Mouse (Mus musculus): ENCODE data around the gene Nos1.
"Not testable (repeated sequence)": the region's sequence is repeated elsewhere in the genome, so short reads cannot be mapped to it uniquely, and the experiment has no call there.

Gene Nos1

DNA sequence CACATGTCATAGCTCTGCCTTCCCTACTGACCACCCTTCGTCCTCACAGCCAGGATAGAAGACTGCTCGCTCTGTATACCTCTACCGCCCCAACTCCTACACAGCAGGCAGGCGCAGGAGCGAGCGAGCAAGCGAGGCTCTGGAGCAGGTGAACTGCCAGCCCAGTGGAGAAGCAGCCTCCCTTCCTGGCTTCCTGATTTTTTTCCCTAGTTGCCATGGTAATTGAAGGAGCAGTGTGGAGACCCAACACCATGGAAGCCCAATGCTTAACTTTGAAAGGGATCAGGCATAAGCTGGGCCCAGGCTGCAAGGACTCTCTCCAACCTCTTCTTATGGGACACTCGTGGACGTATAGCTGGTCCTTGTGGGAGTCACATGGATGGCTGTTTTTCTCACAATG lies 59.4 kb downstream of the Nos1 start:
- DNase-seq (ENCODE audit: low spot score): no peak

DNA sequence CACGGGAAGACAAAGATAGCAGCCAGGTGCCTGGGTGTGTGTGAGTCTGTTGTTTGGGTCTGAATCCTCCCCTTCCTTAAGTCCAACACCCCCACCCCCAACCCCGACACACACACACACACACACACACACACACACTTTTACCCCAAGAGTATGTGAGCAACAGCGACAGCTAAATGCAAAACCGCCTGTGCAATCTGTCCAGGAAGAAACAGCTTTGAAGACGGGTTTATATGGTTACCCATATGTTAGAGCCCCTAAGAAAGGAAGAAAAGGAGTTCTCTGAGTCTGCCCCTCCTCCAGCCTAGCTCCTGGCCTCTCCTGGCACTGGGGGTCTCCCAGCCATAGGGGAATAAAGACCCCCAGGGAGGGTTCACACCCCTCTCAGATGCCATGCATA lies 60.2 kb downstream of the Nos1 start:
- no peak for DNase-seq (ENCODE audit: low spot score)

DNA sequence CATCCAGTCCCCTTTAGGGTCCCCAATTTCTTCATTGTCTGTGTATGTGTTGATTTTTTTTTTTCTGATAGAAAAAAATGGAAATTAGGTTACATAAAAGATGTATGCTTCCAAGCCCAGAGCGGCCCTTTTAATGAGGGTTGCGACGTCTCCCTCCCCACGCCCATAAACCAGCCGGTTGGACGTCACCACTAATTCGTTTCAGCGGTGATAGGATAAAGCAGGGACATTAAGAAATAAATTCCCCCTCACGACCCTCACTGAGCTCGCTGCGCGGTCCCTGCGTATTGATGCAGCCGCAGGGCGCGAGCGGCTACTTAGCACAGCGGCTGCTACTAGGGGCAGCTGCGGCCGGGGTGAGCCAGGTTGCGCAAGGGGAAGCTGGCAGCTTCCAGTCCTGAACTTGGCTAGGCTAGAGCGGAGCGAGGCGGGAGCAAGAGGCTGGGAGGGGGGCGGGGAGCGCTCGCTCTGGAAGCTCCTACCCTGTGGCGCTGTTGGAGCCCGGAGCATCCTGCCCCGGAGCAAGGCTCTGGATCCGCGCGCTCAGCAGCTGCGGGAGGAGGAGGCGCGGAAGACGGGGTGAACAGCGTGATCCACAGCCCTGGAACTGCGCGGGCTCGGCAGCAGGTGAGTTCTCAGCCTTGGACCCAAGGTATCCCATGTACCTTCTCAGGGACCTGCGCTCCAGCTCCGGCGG lies 61.0 kb downstream of the Nos1 start:
- no peak for DNase-seq (ENCODE audit: low spot score)

DNA sequence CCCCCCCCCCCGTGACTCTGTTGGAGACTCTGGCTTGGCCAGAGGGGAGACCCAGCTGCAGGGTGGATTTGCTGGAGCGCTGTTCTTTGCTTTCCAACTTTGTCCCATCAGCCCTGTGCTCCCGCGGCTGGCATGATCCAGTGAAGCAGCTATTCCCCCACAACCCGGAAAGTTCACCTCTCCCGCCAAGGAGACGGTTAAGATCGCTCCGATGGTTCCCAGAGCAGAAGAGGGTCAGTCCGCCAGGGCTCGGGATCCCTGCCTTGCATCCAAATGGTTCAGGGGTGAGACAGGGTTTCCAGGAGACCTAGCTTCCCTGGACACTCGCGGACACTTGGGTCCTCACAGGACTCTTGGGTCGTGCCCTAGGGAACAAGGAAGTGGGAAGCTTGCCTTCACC lies 61.9 kb downstream of the Nos1 start:
- DNase-seq (ENCODE audit: low spot score): no peak

DNA sequence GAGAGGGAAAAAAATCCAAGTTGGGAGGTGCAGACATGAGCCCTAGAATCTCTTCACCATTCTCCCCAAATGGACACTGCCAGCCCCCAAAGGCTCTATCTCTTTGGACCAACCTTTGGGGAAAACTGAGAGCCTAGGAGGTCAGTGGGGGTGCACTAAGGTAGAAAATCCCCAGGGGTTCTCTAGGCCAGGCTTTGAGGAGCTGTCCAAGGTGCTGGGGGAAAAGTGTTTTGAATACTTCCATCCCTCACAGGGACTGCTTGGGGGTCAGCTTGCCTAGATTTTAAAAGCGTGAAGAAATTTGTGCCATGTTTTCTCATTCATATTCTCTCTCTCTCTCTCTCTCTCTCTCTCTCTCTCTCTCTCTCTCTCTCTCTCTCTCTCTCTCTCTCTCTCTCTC lies 63.8 kb downstream of the Nos1 start:
- DNase-seq (ENCODE audit: low spot score): no peak

- no peak for DNase-seq (ENCODE audit: low spot score)
These were observed 69.6 kb downstream of the Nos1 start for GRCm38 (mm10) chr5:117850474-117850873.

DNA sequence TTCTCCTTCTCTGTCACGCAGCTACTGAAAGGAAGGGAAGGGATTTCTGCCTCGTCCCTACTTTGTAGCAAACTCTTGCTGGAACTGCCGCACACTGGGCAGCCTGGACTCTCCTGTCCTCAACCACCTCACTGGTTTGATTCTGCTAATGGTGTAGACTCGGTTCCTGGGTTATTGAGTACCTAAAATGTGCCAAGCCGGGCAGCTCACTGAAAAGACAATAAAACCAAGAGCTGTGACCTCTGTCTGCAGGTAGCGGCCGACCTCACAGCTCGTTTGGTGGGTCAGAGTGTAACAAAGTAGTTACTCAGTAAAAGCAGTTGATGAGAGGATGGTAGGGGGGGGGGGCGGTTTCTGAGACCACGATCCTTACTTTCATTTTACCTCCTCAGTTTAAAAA lies 72.9 kb downstream of the Nos1 start:
- no peak for DNase-seq (ENCODE audit: low spot score)

- DNase-seq (ENCODE audit: low spot score): no peak
These were observed 83.9 kb downstream of the Nos1 start for GRCm38 (mm10) chr5:117864588-117865300.

DNA sequence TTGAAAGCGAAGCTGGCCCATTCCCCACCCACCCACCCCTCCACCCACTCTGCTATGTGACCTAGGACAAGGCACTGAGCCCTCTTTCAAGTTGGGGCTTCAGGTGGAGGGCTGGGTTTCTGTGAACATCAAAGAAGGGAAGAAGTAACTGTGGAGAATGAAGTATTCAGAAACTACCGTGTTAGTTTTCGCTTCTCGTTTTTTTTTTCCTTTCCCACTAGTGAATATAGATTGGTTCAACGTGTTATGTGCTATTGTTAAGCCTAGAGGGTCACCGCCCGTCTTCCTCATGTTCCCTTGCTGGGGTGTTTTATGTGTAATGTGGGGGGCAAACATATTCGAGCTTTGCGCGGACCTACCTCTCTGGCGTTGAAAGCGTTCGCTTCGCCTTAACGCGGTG lies 85.0 kb downstream of the Nos1 start:
- DNase-seq (ENCODE audit: low spot score): no peak

DNA sequence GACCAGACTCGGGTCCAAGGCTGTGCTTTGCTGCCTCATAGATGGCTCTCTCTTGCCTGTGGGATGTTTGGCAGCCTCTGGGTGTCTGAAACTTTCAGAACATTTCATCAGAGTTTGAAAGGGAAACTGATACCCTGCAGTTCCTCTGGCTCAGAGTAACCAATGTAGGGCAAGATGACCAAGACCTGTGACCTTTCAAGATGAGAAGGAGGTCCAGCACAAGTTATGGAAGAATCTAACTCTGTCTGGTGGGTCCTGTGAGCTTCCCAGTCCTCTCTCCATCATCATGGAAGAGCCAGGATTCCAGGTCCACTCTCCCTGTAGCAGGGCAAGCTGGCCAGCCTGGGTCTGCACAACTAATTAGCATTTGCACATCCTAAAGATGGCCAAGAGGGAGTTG lies 90.8 kb downstream of the Nos1 start:
- DNase-seq (ENCODE audit: low spot score): no peak

- no peak for DNase-seq (ENCODE audit: low spot score)
These were observed 93.0 kb downstream of the Nos1 start for GRCm38 (mm10) chr5:117873807-117874206.

- DNase-seq (ENCODE audit: low spot score): no peak
These were observed 93.4 kb downstream of the Nos1 start for GRCm38 (mm10) chr5:117874236-117874635.

GRCm38 (mm10) chr5:117879136-117879535 lies 98.3 kb downstream of the Nos1 start:
- DNase-seq (ENCODE audit: low spot score): no peak

- DNase-seq (ENCODE audit: low spot score): no peak
These were observed 100.2 kb downstream of the Nos1 start for GRCm38 (mm10) chr5:117880916-117881555.

- DNase-seq (ENCODE audit: low spot score): not testable (repeated sequence)
These were observed 101.6 kb downstream of the Nos1 start for GRCm38 (mm10) chr5:117882411-117882810.

GRCm38 (mm10) chr5:117884991-117885390 lies 104.2 kb downstream of the Nos1 start:
- DNase-seq (ENCODE audit: low spot score): no peak

- no peak for DNase-seq (ENCODE audit: low spot score)
These were observed 107.3 kb downstream of the Nos1 start for GRCm38 (mm10) chr5:117888126-117888525.

- no peak for DNase-seq (ENCODE audit: low spot score)
These were observed 108.1 kb downstream of the Nos1 start for GRCm38 (mm10) chr5:117888946-117889345.

GRCm38 (mm10) chr5:117889571-117889970 lies 108.7 kb downstream of the Nos1 start:
- DNase-seq (ENCODE audit: low spot score): no peak

DNA sequence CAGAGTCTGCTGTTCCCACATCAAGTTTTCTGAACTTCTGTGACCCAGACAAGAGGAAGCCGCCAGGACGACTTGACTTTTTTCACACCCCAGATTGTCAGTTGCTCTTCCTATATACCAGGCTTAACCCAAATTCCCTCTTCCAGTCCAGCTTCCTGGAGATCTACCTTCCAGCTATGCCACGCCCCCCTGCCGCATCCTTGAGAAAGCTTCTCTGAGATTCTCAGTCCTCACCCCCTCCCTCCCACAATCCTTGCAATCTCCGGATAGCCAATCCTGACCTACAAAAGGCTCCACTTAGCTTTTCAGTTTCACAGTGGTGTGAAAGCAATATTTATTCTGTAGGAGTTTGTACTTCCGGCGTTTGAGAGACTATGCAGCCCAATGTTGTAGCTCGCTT lies 110.0 kb downstream of the Nos1 start:
- DNase-seq (ENCODE audit: low spot score): no peak

GRCm38 (mm10) chr5:117891545-117891944 lies 110.7 kb downstream of the Nos1 start:
- DNase-seq (ENCODE audit: low spot score): no peak

DNA sequence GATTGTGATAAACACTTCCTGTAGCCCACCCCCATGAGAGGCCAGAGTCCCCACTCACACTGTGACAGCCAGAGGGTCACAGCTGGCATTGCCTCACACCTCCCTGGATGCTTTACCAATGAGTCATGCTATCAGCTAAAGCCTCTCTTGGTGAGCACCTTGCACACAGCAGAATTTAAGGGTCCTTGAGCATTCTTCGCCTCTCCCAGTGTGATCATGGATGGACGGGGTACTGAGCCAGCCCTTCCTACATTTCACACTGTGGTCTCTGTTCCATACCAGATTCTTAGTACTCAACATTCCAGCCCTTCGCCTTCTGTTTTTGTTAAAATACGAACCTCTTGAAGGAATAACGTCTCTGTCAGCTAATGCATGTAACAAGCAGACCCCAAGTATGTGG lies 113.2 kb downstream of the Nos1 start:
- no peak for DNase-seq (ENCODE audit: low spot score)

- DNase-seq (ENCODE audit: low spot score): no peak
These were observed 117.4 kb downstream of the Nos1 start for GRCm38 (mm10) chr5:117898055-117898806.
